Mouse (Mus musculus): Measurements from ENCODE around the gene Slc27a2.
"Not testable (repeated sequence)": the region's sequence is repeated elsewhere in the genome, so short reads cannot be mapped to it uniquely, and the experiment has no call there.

Gene Slc27a2

GRCm38 (mm10) chr2:126599005-126599404, 46.8 kb downstream of the Slc27a2 start:
- in situ Hi-C loops (cut with MboI, MseI) = loop anchor here (5.0 to 10.0 kb wide), 2 partner anchors 63 to 406 kb away; partner anchors contain the start of gene Ap4e1 (in 1 of the 2)

- in situ Hi-C loops (cut with MboI, MseI) = no loop called here
Measured at GRCm38 (mm10) chr2:126600533-126600932, 48.3 kb downstream of the Slc27a2 start.

GRCm38 (mm10) chr2:126601918-126602600, 49.9 kb downstream of the Slc27a2 start:
- in situ Hi-C loops (cut with MboI, MseI) = no loop called here

- in situ Hi-C loops (cut with MboI, MseI) = no loop called here
Measured at GRCm38 (mm10) chr2:126606061-126606687, 54.0 kb downstream of the Slc27a2 start.

GRCm38 (mm10) chr2:126606688-126607062, 54.5 kb downstream of the Slc27a2 start:
- in situ Hi-C loops (cut with MboI, MseI) = no loop called here

- in situ Hi-C loops (cut with MboI, MseI) = no loop called here
Measured at GRCm38 (mm10) chr2:126607553-126608203, 55.5 kb downstream of the Slc27a2 start.

GRCm38 (mm10) chr2:126609600-126609999, 57.4 kb downstream of the Slc27a2 start:
- in situ Hi-C loops (cut with MboI, MseI) = not testable (repeated sequence)

- in situ Hi-C loops (cut with MboI, MseI) = no loop called here
Measured at GRCm38 (mm10) chr2:126615355-126615754, 63.1 kb downstream of the Slc27a2 start.

- in situ Hi-C loops (cut with MboI, MseI) = no loop called here
Measured at GRCm38 (mm10) chr2:126618470-126619179, 66.4 kb downstream of the Slc27a2 start.

- in situ Hi-C loops (cut with MboI, MseI) = no loop called here
Measured at GRCm38 (mm10) chr2:126619249-126619704, 67.1 kb downstream of the Slc27a2 start, which contains the start of gene Hdc. TSS of gene Hdc (minus strand) at chr2:126619299.

GRCm38 (mm10) chr2:126622455-126622854, 70.2 kb downstream of the Slc27a2 start:
- in situ Hi-C loops (cut with MboI, MseI) = no loop called here

GRCm38 (mm10) chr2:126623138-126623537, 70.9 kb downstream of the Slc27a2 start:
- in situ Hi-C loops (cut with MboI, MseI) = no loop called here

GRCm38 (mm10) chr2:126628455-126628995, 76.3 kb downstream of the Slc27a2 start:
- in situ Hi-C loops (cut with MboI, MseI) = no loop called here

GRCm38 (mm10) chr2:126633165-126633564, 81.0 kb downstream of the Slc27a2 start:
- in situ Hi-C loops (cut with MboI, MseI) = no loop called here

GRCm38 (mm10) chr2:126635939-126636823, 84.0 kb downstream of the Slc27a2 start:
- in situ Hi-C loops (cut with MboI, MseI) = no loop called here
